Mouse (Mus musculus): ENCODE data around the gene Nek1. TPM values are rescaled to one million over a fixed set of nuclear protein-coding genes. Genes with fewer than 3 reads are reported as not detected.

Nek1 gene
- polyA plus RNA-seq, 1 experiment: 8.0 TPM

DNA sequence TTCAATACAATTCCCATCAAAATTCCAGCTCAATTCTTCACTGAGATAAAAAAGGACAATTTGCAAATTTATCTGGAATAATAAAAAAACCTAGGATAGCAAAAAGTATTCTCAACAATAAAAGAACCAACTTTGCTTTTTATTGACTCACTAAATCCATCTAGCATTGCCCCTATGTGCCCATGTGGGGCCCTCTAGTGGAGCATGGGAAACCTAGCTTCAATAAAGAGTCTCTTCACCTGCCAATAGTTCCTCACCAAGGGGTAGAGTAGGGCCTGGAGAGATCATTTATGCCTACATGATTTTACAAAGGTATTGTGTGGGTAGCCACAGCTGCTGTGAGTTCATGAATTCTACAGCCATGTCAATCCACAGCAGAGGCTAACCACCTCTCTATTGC lies 66.1 kb downstream of the Nek1 start:
- Histone ChIP-seq H3K36me3 (ENCODE audit: control insufficient read depth, insufficient read depth, low read length) (no peaks in the 10 kb centered on the region), H3K27me3 (ENCODE audit: control insufficient read depth, insufficient read depth, low read length) (no peaks in the 10 kb centered on the region), H3K27ac (ENCODE audit: control insufficient read depth, insufficient read depth, low read length) (no peak overlapping the region), H3K4me3 (ENCODE audit: control insufficient read depth, insufficient read depth, low read length) (no peak overlapping the region), H3K4me1 (replicated peaks; ENCODE audit: control insufficient read depth, insufficient read depth, low read length) (no peaks in the 10 kb centered on the region)
- TF ChIP-seq CTCF (IDR thresholded peaks at IDR 0.05; ENCODE audit: borderline replicate concordance, control insufficient read depth, extremely low read depth, insufficient read depth, low read length, poor library complexity) (no peak), POLR2A (IDR thresholded peaks at IDR 0.05; ENCODE audit: control insufficient read depth, extremely low read depth, insufficient read depth, low read length, poor library complexity) (no peak)
- DNase-seq: no peak

DNA sequence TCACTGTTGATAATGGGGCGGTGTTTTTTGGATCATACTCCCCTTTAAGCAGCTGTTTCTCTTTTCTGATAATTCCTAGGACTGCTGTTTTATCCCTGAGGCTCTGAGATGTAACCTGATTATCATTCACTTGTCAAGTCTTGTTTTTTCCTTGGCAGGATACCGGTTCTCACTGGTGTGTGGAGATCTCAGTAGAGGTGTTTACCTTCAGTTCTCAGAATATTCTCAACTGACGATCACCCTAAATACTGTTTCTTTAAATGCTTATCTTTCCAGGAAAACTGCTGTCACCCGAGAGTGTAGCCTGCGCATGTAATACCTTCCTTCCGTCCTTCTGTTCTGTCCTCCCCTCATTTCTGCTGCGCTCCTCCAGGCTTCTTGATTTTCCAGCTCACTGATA lies 67.4 kb downstream of the Nek1 start:
- Histone ChIP-seq H3K4me3 (ENCODE audit: control insufficient read depth, insufficient read depth, low read length) (no peak overlapping the region), H3K4me1 (replicated peaks; ENCODE audit: control insufficient read depth, insufficient read depth, low read length) (no peaks in the 10 kb centered on the region), H3K36me3 (ENCODE audit: control insufficient read depth, insufficient read depth, low read length) (no peaks in the 10 kb centered on the region), H3K27me3 (ENCODE audit: control insufficient read depth, insufficient read depth, low read length) (no peaks in the 10 kb centered on the region), H3K27ac (ENCODE audit: control insufficient read depth, insufficient read depth, low read length) (no peak overlapping the region)
- 95% methylated on average over 7 of the region's 7 CpGs for WGBS
- no peak for DNase-seq
- no peak for TF ChIP-seq CTCF (IDR thresholded peaks at IDR 0.05; ENCODE audit: borderline replicate concordance, control insufficient read depth, extremely low read depth, insufficient read depth, low read length, poor library complexity)
- no peak for TF ChIP-seq POLR2A (IDR thresholded peaks at IDR 0.05; ENCODE audit: control insufficient read depth, extremely low read depth, insufficient read depth, low read length, poor library complexity)

DNA sequence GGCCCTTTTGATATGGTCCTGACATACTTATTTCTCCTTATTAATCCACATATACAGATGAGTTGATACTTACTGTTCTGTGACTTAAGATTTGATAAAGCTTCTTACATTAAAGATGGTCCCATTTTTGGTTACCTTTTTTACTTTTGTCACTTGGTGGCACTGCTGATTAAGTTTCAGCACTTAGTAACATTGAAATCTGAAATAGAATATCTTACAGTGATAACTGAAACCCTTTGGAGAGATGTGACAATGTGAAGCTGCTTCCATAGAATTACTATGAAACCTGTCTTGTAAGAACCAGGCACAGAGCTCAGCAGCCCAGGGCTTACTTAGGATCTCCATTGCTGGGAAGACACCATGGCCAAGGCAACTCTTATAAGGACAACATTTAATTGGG lies 82.1 kb downstream of the Nek1 start:
- H3K27me3 ChIP-seq (ENCODE audit: control insufficient read depth, insufficient read depth, low read length): no peaks in the 10 kb centered on the region
- H3K4me3 ChIP-seq (ENCODE audit: control insufficient read depth, insufficient read depth, low read length): no peak overlapping the region
- no peak overlapping the region for H3K27ac ChIP-seq (ENCODE audit: control insufficient read depth, insufficient read depth, low read length)
- no peaks in the 10 kb centered on the region for H3K36me3 ChIP-seq (ENCODE audit: control insufficient read depth, insufficient read depth, low read length)
- TF ChIP-seq CTCF (IDR thresholded peaks at IDR 0.05; ENCODE audit: borderline replicate concordance, control insufficient read depth, extremely low read depth, insufficient read depth, low read length, poor library complexity): no peak
- no peak for TF ChIP-seq POLR2A (IDR thresholded peaks at IDR 0.05; ENCODE audit: control insufficient read depth, extremely low read depth, insufficient read depth, low read length, poor library complexity)
- DNase-seq: no peak
- H3K4me1 ChIP-seq (replicated peaks; ENCODE audit: control insufficient read depth, insufficient read depth, low read length): no peaks in the 10 kb centered on the region

DNA sequence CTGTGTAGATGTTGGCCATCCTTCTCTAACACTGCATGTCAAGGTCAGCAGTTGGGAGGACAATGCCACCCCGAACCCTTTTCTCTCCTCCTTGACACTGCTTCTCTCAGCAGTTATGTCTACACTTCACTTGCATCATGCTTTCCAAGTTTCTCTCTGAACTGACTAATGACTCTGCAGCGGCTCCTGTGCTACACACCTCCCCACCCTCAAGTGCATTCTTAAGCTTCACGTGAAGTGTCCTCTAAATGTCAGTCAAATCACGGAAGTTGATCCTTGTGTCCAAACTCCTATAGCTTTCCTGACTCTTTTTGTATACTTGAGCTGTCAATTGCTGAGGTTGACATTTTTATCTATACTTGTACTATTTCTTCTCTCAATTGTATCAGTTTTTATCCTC lies 117.5 kb downstream of the Nek1 start:
- no peak for DNase-seq
- H3K4me1 ChIP-seq (replicated peaks; ENCODE audit: control insufficient read depth, insufficient read depth, low read length): no peaks in the 10 kb centered on the region
- H3K27ac ChIP-seq (ENCODE audit: control insufficient read depth, insufficient read depth, low read length): no peak overlapping the region
- TF ChIP-seq POLR2A (IDR thresholded peaks at IDR 0.05; ENCODE audit: control insufficient read depth, extremely low read depth, insufficient read depth, low read length, poor library complexity) (no peak), CTCF (IDR thresholded peaks at IDR 0.05; ENCODE audit: borderline replicate concordance, control insufficient read depth, extremely low read depth, insufficient read depth, low read length, poor library complexity) (no peak)
- no peak overlapping the region for H3K4me3 ChIP-seq (ENCODE audit: control insufficient read depth, insufficient read depth, low read length)
- H3K27me3 ChIP-seq (ENCODE audit: control insufficient read depth, insufficient read depth, low read length): no peaks in the 10 kb centered on the region
- no peaks in the 10 kb centered on the region for H3K36me3 ChIP-seq (ENCODE audit: control insufficient read depth, insufficient read depth, low read length)
- 99% methylated on average over 4 of the region's 4 CpGs for WGBS

DNA sequence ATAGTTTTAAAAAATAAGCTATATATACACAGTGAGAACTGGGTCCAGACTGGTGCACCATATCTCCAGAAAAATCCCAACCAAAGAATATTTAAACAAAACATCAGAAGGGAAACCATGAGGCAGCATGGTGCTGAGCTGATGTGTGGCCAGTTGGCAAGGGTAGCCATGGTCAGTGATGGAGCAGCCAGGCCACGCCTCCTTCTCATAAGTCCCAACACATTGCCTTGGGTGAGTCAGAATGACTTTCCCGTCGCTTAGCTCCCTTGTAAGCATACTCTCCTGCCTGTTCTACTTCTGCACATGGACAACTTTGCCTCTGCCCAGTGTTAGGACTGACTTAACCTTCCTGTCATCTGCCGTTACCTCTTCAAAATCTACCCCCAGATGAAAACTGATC lies 118.9 kb downstream of the Nek1 start:
- 97% methylated on average over 4 of the region's 4 CpGs for WGBS
- Histone ChIP-seq H3K36me3 (ENCODE audit: control insufficient read depth, insufficient read depth, low read length) (no peaks in the 10 kb centered on the region), H3K4me3 (ENCODE audit: control insufficient read depth, insufficient read depth, low read length) (no peak overlapping the region), H3K27ac (ENCODE audit: control insufficient read depth, insufficient read depth, low read length) (no peak overlapping the region), H3K27me3 (ENCODE audit: control insufficient read depth, insufficient read depth, low read length) (no peaks in the 10 kb centered on the region), H3K4me1 (replicated peaks; ENCODE audit: control insufficient read depth, insufficient read depth, low read length) (no peaks in the 10 kb centered on the region)
- DNase-seq: no peak
- TF ChIP-seq CTCF (IDR thresholded peaks at IDR 0.05; ENCODE audit: borderline replicate concordance, control insufficient read depth, extremely low read depth, insufficient read depth, low read length, poor library complexity) (no peak), POLR2A (IDR thresholded peaks at IDR 0.05; ENCODE audit: control insufficient read depth, extremely low read depth, insufficient read depth, low read length, poor library complexity) (no peak)

DNA sequence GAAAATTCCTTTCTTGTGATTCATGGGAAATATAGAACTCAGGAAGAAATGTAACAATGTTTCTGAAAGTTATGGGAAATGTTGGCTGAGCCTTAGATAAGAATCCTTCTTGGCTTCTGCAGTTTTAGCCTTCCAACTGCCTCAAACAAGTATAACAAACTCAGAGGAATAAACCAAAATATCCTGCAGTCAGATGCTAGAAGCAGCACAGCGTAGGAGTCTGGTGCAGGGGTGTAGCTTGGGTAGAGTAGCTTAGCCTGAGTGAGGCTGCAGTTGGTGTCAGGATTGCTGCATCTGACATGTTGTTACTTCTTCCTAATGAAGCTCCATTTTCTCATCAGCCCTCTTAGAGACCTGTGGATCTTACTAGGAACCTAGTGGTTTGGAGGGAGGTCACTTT lies 128.6 kb downstream of the Nek1 start:
- no peak for DNase-seq
- Histone ChIP-seq H3K36me3 (ENCODE audit: control insufficient read depth, insufficient read depth, low read length) (no peaks in the 10 kb centered on the region), H3K4me3 (ENCODE audit: control insufficient read depth, insufficient read depth, low read length) (no peak overlapping the region), H3K4me1 (replicated peaks; ENCODE audit: control insufficient read depth, insufficient read depth, low read length) (no peaks in the 10 kb centered on the region), H3K27ac (ENCODE audit: control insufficient read depth, insufficient read depth, low read length) (no peak overlapping the region), H3K27me3 (ENCODE audit: control insufficient read depth, insufficient read depth, low read length) (no peaks in the 10 kb centered on the region)
- TF ChIP-seq POLR2A (IDR thresholded peaks at IDR 0.05; ENCODE audit: control insufficient read depth, extremely low read depth, insufficient read depth, low read length, poor library complexity): no peak
- no peak for TF ChIP-seq CTCF (IDR thresholded peaks at IDR 0.05; ENCODE audit: borderline replicate concordance, control insufficient read depth, extremely low read depth, insufficient read depth, low read length, poor library complexity)
- 96% methylated on average over 1 of the region's 1 CpGs for WGBS

DNA sequence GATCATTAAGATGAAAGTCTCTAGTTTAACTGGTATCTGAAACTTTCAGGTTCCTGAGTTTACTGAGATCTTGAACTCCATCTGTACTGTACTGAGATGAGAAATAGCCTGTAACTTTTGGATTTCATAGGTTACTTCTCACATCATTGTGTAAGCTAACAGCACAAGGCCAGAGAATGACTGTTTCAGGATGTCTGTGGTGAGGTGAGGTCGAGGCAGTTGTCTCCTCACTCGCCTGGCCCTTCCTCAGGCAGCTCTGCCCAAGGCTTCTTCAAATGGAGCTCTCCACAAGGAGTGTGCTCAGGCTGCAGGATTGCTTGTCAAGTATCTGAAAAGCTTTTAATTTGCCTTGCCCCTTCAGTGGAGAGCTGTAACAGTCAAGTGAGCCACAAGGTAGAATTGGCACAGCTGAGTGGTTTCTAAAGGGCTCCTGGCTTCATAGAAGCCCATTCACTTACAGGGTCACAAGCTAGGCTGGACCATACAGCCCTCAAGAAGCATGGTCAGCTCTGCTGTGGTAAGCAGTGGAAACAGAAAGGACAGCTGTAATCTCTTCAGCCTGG lies 134.4 kb downstream of the Nek1 start:
- WGBS: 70% methylated on average over 2 of the region's 2 CpGs
- DNase-seq: no peak
- H3K4me3 ChIP-seq (ENCODE audit: control insufficient read depth, insufficient read depth, low read length): no peak overlapping the region
- no peaks in the 10 kb centered on the region for H3K36me3 ChIP-seq (ENCODE audit: control insufficient read depth, insufficient read depth, low read length)
- H3K27ac ChIP-seq (ENCODE audit: control insufficient read depth, insufficient read depth, low read length): no peak overlapping the region
- no peaks in the 10 kb centered on the region for H3K27me3 ChIP-seq (ENCODE audit: control insufficient read depth, insufficient read depth, low read length)
- TF ChIP-seq CTCF (IDR thresholded peaks at IDR 0.05; ENCODE audit: borderline replicate concordance, control insufficient read depth, extremely low read depth, insufficient read depth, low read length, poor library complexity) (no peak), POLR2A (IDR thresholded peaks at IDR 0.05; ENCODE audit: control insufficient read depth, extremely low read depth, insufficient read depth, low read length, poor library complexity) (no peak)
- no peaks in the 10 kb centered on the region for H3K4me1 ChIP-seq (replicated peaks; ENCODE audit: control insufficient read depth, insufficient read depth, low read length)
